Mouse (Mus musculus): ENCODE data around the gene Gm42715.
"Not testable (repeated sequence)": the region's sequence is repeated elsewhere in the genome, so short reads cannot be mapped to it uniquely, and the experiment has no call there.

Gene Gm42715

GRCm38 (mm10) chr7:127497382-127497781 lies 22.0 kb upstream of the Gm42715 start:
- no peak for DNase-seq (ENCODE audit: low spot score in 2 of 2)

DNA sequence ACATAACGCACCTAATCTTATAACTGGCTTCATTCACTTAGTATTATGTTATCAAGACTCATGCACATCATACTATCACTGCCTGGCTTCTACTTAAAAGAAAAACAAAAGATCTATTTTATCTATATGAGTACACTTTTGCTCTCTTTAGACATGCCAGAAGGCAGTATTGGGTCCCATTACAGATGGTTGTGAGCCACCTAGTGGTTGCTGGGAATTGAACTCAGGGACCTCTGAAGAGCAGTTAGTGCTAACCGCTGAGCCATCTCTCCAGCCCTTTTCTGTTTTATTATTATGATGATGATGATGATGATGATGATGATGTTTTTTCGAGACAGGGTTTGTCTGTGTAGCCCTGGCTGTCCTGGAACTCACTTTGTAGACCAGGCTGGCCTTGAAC lies 21.0 kb upstream of the Gm42715 start:
- DNase-seq (ENCODE audit: low spot score in 2 of 2): no peak

- no peak for DNase-seq (ENCODE audit: low spot score in 2 of 2)
Measured at GRCm38 (mm10) chr7:127508291-127508690, 11.1 kb upstream of the Gm42715 start.

GRCm38 (mm10) chr7:127509830-127510229 lies 9.6 kb upstream of the Gm42715 start:
- not testable (repeated sequence) for DNase-seq (ENCODE audit: low spot score in 2 of 2)

DNA sequence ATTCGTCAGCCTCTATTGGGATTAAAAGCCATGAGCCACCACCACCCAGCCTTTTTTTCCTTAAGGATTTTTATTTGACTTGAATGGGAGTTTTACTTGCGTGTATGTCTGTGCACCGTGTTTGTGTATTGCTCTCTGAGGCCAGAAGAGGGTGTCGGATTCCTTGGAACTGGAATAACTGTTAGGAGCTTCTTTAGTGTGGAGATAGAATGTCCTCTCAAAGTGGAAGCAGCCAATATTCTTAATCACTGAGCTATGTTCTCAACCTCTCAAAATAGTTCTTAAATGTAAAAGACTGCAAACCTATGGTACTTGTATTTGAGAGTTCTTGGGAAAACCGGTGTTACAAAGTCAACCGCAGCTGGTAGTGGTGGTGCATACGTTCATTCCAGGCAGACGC lies 8.1 kb upstream of the Gm42715 start:
- DNase-seq (ENCODE audit: low spot score in 2 of 2): no peak

DNA sequence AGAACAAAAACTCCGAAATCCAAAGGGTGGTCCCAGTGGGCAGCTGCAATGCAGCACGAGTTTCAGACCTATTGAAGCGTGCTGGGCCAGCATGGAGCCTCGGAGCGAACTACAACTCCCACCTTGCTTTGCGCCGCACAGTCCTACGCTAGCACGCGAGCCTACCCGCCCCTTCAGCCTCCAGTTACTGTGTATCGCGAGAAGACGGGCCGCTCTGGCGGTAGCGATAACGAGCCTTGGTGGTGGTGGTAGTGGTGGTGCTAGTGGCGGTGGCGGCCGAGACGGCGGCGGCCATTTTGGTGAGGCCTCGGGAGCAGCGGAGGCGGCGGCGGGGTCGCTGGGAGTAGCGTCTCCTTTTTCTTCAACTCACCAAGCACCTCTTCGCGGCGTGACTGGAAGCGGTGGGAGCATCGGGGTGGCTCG lies 7.6 kb upstream of the Gm42715 start, which contains the start of gene Srcap:
TSS of gene Srcap (plus strand) at position 176 of the 423 bp plus-strand sequence.
- DNase-seq (ENCODE audit: low spot score in 2 of 2): peak; percentile 93 to 96

DNA sequence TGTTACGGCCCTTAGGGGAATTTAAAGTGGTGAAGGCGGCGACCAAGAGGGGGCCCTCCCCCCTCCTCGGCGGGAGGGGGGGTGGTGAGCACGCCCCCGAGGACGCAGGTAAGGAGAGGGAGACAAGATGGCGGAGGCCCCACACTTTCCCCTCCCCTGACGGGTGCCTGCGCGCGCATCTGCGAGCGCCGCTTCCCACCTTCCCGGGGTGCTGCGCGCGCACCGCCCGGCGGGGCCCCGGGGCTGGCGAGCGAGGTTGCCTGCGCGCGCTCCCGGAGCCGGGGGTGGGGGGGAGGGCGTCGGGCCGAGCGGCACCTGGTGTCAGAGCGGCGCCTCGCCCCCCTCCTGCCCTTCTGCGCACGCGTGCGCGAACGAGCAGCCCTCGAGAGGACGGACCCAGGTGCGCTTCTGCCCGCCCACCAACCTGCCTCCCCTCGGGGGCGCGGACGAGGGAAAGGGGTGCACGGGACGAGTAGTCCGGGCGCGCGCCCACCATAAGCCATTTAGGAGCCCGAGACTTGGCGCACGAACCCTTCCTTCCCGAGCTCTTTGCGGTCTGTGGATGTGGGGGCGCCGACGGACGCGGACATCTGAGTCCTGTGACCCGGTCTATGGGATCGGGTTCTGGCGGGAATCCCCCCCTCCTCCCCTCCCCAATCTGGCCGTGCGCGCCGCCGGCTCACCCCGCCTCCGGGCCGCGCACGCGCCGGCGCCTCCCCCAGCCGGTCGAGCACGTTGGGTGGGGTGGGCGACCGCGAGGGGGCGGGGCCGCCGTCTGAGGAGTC lies 7.0 kb upstream of the Gm42715 start:
- peak; percentile 84 to 88 for DNase-seq (ENCODE audit: low spot score in 2 of 2)

DNA sequence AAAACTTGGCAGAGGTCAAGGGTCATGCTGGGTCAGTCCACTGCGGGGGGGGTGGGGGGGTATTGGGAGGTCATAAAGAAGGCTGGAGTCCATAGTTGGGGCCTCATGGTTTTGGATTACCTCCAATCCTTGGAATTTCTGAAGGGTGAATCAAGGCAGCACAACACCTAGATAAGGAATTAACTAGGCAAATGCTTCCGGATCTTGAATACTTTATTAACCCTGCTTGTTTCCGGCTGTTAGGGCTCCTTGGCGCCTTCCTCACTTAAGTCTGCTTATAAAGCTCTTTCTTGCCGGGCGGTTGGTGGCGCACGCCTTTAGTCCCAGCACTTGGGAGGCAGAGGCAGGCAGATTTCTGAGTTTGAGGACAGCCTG lies 6.4 kb upstream of the Gm42715 start:
- peak in 1 of 2 experiments; percentile 15 for DNase-seq (ENCODE audit: low spot score in 2 of 2)

- no peak for DNase-seq (ENCODE audit: low spot score in 2 of 2)
Measured at GRCm38 (mm10) chr7:127513781-127514180, 5.6 kb upstream of the Gm42715 start.

- no peak for DNase-seq (ENCODE audit: low spot score in 2 of 2)
Measured at GRCm38 (mm10) chr7:127515846-127516245, 3.5 kb upstream of the Gm42715 start.

DNA sequence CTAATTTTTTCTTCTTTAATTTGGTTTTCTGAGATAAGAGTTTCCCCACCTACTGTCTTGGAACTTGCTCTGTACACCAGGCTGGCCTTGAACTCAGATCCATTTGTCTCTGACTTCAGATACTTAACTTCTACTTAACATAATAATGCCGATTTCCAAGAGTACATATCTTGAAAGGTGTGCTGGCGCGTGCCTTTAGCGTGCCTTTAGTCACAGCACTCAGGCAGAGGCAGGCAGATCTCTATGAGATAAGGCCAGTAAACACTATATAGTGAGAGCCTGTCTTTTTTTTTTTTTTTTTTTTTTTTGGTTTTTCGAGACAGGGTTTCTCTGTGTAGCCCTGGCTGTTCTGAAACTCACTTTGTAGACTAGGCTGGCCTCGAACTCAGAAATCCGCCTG lies 3.0 kb upstream of the Gm42715 start:
- no peak for DNase-seq (ENCODE audit: low spot score in 2 of 2)

DNA sequence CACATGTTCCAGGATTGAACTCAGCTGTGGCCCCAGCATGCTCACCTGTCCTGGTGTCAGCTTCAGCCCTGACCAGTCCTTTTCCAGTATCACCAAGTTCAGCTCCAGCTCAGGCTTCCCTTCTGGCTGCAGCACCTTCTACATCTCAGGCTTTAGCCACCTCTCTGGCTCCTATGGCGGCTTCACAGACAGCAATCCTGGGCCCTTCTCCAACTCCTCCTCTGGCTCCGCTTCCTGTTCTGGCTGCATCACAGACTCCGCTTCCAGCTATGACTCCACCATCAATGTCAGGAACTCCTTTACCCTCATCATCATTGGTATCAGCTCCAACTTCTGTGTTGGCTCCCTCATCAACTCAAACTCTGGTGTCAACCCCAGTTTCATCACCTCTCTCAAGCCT lies 22.3 kb downstream of the Gm42715 start:
- DNase-seq (ENCODE audit: low spot score in 2 of 2): no peak

DNA sequence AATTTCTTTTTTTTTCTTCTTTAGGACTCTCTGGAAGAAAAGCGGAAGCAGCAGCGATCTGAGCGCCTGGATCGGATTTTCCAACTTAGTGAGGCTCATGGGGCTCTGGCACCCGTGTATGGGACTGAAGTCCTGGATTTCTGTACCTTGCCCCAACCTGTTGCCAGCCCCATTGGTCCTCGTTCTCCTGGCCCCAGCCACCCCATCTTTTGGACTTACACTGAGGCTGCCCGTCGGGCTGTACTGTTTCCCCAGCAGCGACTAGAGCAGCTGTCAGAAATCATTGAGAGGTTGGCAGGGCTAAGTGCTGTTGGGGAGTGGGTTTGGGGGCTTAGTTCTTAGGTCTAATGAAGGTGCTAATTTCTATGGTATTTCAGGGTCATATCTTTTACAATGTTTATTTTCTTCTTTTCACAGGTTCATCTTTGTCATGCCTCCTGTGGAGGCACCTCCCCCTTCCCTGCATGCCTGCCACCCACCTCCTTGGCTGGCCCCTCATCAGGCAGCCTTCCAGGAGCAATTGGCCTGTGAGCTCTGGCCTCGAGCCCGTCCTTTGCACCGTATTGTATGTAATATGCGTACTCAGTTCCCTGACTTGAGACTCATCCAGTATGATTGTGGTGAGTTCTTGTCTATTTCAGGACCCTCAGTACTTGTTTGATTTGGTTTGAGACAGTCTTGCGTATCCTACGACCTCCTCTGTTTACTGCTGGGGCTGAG lies 29.9 kb downstream of the Gm42715 start:
- DNase-seq (ENCODE audit: low spot score in 2 of 2): no peak

DNA sequence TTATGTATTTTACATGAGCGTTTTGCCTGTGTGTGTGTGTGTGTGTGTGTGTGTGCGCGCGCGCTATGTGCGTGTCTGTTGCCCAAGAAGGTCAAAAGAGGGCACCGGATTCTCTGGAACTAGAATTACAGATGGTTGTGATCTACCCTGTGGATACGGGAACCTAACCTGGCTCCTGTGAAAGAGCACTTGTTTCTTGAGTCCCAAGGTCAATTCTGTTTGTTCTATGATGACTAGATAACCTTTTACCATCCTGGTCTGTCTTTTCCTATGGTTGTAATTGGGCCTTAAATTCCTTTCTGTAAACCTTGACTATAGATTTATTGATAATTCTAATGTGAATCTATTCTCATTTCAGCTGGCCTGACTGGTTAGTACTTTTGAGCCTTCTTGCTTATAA lies 32.2 kb downstream of the Gm42715 start:
- DNase-seq (ENCODE audit: low spot score in 2 of 2): no peak

GRCm38 (mm10) chr7:127560580-127560979 lies 41.2 kb downstream of the Gm42715 start:
- no peak for DNase-seq (ENCODE audit: low spot score in 2 of 2)

DNA sequence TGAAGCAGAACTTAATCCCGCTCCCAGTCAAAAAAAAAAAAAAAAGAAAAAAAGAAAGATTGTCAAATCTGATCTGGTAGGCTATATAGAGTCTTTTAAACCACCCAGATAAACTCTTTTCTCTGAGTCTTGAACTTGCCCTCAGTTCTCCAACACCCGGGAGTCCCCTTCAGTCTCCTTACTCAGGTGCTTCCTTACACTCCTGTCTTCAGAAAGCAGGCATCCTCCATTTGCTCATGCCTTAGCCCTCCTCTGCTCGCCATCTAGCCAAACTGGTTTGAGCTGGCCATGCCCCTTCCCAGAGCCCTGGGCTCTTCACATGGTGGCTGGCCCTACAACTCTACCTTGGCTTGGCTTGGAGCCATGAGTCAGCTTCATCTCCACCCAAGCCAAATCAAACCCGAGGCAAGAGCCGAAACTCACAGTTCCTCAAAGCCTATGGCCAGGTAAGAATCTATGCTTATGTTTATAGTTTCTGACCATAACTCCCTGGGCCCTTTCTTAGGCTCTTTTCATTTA lies 42.0 kb downstream of the Gm42715 start, which contains the start of gene Tmem265:
TSS of gene Tmem265 (plus strand) at position 51 of the 519 bp plus-strand sequence.
- no peak for DNase-seq (ENCODE audit: low spot score in 2 of 2)

GRCm38 (mm10) chr7:127564381-127565150 lies 45.2 kb downstream of the Gm42715 start:
- DNase-seq (ENCODE audit: low spot score in 2 of 2): no peak

- peak; percentile 97 for DNase-seq (ENCODE audit: low spot score in 2 of 2)
Measured at GRCm38 (mm10) chr7:127572895-127573471, 53.6 kb downstream of the Gm42715 start, which contains the start of gene Phkg2. Gene Phkg2, plus strand, starts transcription at chr7:127573340.

DNA sequence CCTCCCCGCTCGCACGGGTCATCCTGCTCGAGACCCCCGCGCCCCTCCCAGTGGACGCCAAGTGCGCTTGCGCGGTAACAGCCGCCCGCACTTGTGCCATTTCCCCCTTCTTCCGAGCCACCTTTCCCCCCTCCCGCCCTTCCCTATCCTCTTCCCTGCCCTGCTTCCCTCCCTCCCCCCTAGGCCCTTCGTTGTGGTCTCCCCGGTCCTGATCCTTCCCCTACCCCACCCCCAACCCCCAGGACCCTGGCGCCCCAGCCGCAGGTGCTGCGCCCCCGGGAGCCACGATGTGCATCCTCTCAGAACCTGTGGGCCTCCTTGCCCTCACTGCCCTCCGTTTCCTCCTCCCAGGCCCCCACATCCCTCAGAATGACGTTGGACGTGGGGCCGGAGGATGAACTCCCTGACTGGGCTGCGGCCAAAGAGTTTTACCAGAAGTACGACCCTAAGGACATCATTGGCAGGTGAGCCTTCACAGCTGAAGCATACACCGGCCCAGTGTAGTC lies 54.2 kb downstream of the Gm42715 start:
- DNase-seq (ENCODE audit: low spot score in 2 of 2): no peak

- DNase-seq (ENCODE audit: low spot score in 2 of 2): no peak
Measured at GRCm38 (mm10) chr7:127574115-127574514, 54.7 kb downstream of the Gm42715 start.

DNA sequence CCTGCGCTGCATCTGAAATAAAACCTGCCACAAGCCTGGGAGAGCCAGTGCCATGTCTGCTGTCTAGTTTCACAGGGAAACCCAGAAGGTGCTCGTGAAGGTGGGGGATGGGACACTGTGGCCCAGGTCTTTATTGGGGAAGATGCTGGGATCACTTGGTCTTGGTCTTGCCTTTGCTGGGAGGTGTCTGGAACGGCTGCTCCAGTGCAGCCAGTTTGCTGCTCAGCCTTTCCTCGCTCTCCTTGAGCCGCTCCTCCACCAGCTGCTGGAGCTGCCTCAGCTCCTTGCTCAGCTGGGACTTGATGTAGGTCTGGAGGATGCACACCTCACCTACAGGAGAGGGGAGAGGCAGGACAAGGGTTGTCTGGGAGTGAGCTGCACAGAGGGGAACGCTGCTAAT lies 63.9 kb downstream of the Gm42715 start:
- no peak for DNase-seq (ENCODE audit: low spot score in 2 of 2)

Data from left cerebral cortex, adult 9 months (tissue).